Mouse (Mus musculus): ENCODE results near the gene Osbp2. TPM values are rescaled to one million over a fixed set of nuclear protein-coding genes. Genes with fewer than 3 reads are reported as not detected.

Gene Osbp2
- polyA plus RNA-seq, 1 experiment from 2014 or later = 2.0 TPM

DNA sequence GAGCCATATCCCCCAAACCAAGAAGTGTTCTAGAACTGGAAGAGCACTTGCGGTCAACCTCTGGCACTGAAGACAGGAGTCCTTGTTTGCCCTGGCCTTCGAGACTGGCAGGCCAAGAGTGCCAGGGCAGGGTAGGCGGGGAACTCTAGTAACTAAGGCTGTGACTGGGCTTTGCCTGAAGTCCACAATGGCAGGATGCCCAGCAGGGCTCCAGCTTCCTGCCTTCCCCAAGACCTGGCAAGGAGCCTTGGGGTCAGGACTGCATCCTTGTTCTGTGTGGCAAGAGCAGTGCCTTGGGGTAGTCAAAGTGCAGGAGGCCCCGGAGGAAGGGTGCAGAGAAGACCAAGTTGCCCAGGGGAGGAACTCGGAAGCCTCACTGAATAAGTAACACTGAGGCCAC, 39.3 kb upstream of the Osbp2 start:
- Histone ChIP-seq H3K9me3 (ENCODE audit: control insufficient read depth, low read length) (no peaks in the 10 kb centered on the region), H3K27ac (ENCODE audit: low read depth, low read length) (no peak overlapping the region), H3K4me2 (ENCODE audit: low read depth, low read length, severe bottlenecking) (no peak overlapping the region), H3K9ac (ENCODE audit: low read length) (no peak overlapping the region), H3K36me3 (ENCODE audit: control insufficient read depth, insufficient read depth, low read length) (peaks cover 4% of the 10 kb centered on the region; the same call in 1 of the 2 replicates), H3K4me3 (ENCODE audit: low read depth, low read length) (no peak overlapping the region), H3K27me3 (ENCODE audit: control insufficient read depth, insufficient read depth, low read length) (no peaks in the 10 kb centered on the region), H3K4me1 (replicated peaks; ENCODE audit: control insufficient read depth, insufficient read depth, low read length) (no peaks in the 10 kb centered on the region)
- DNase-seq (ENCODE audit: low spot score) (no peak), ATAC-seq (replicated peaks; ENCODE audit: low FRiP score) (no peak)
- WGBS = 84% methylated on average over 5 of the region's 5 CpGs

DNA sequence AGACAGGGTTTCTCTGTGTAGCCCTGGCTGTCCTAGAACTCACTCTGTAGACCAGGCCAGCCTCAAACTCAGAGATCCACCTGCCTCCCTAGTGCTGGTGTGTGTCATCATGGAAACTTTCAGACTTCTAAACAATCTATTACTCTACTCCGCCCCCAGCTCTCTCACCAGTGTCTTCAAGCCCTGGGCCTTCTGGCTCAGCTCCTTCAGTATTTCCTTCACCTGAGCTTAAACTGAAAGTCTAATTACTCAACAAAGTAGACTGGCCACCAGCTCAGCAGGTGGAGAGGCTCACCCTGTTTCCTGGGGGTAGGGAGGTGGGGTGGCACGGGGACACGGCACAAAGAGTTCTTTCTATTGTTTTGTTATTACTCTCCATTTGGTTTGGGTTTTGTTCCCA, 38.8 kb upstream of the Osbp2 start:
- Histone ChIP-seq H3K27me3 (ENCODE audit: control insufficient read depth, insufficient read depth, low read length) (no peaks in the 10 kb centered on the region), H3K4me2 (ENCODE audit: low read depth, low read length, severe bottlenecking) (no peak overlapping the region), H3K9ac (ENCODE audit: low read length) (no peak overlapping the region), H3K4me1 (replicated peaks; ENCODE audit: control insufficient read depth, insufficient read depth, low read length) (no peaks in the 10 kb centered on the region), H3K27ac (ENCODE audit: low read depth, low read length) (no peak overlapping the region), H3K9me3 (ENCODE audit: control insufficient read depth, low read length) (no peaks in the 10 kb centered on the region), H3K36me3 (ENCODE audit: control insufficient read depth, insufficient read depth, low read length) (peaks cover 4% of the 10 kb centered on the region; the same call in 1 of the 2 replicates), H3K4me3 (ENCODE audit: low read depth, low read length) (no peak overlapping the region)
- 94% methylated on average over 3 of the region's 3 CpGs for WGBS
- no peak for DNase-seq (ENCODE audit: low spot score)
- no peak for ATAC-seq (replicated peaks; ENCODE audit: low FRiP score)

DNA sequence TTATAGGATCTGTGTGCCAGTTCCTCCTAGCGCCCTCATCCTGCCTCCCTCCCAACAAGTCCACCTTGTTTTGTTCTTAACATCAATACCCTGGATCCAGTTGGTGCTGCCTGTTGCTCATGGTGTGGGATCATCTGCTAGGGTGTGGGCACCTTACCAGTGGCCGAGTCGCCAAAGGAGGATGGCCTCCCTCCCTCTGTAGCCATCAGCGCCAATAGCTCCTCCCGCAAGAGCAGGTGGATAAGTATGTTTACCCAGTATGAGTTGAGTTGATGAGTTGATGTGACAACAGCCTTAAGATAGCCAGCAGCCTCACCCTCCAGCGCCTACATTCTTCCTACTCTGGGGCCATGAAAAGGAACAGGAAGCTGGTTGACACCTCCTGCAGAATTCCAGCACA, 36.6 kb upstream of the Osbp2 start:
- Histone ChIP-seq H3K27ac (ENCODE audit: low read depth, low read length) (no peak overlapping the region), H3K36me3 (ENCODE audit: control insufficient read depth, insufficient read depth, low read length) (peaks cover 4% of the 10 kb centered on the region; the same call in 1 of the 2 replicates), H3K4me1 (replicated peaks; ENCODE audit: control insufficient read depth, insufficient read depth, low read length) (no peaks in the 10 kb centered on the region), H3K4me3 (ENCODE audit: low read depth, low read length) (no peak overlapping the region), H3K4me2 (ENCODE audit: low read depth, low read length, severe bottlenecking) (no peak overlapping the region), H3K9ac (ENCODE audit: low read length) (no peak overlapping the region), H3K27me3 (ENCODE audit: control insufficient read depth, insufficient read depth, low read length) (no peaks in the 10 kb centered on the region), H3K9me3 (ENCODE audit: control insufficient read depth, low read length) (no peaks in the 10 kb centered on the region)
- no peak for ATAC-seq (replicated peaks; ENCODE audit: low FRiP score)
- WGBS = 87% methylated on average over 6 of the region's 6 CpGs
- DNase-seq (ENCODE audit: low spot score) = no peak

DNA sequence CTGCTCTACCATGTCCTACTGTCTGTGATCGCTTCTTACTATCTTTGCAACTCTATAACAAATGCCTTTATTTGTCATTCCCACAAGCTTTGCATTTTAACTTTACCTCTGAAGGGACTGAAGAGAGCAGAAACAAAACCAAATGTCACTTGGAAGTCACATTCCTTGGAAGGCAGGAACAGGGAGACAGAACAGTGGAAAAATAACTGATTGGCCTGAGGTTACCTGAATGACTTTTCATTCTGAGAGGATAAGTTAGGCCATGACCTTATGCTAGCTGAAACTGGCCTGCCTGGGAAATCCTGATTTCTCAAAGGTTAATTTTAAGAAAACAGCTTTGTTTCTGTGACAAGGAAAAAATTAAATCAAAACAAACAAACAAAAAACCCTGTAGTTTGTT, 32.2 kb upstream of the Osbp2 start:
- H3K4me3 ChIP-seq (ENCODE audit: low read depth, low read length) = no peak overlapping the region
- no peaks in the 10 kb centered on the region for H3K4me1 ChIP-seq (replicated peaks; ENCODE audit: control insufficient read depth, insufficient read depth, low read length)
- peaks cover 4% of the 10 kb centered on the region; the same call in 1 of the 2 replicates for H3K36me3 ChIP-seq (ENCODE audit: control insufficient read depth, insufficient read depth, low read length)
- no peaks in the 10 kb centered on the region for H3K9me3 ChIP-seq (ENCODE audit: control insufficient read depth, low read length)
- H3K27me3 ChIP-seq (ENCODE audit: control insufficient read depth, insufficient read depth, low read length) = no peaks in the 10 kb centered on the region
- no peak overlapping the region for H3K27ac ChIP-seq (ENCODE audit: low read depth, low read length)
- WGBS = 96% methylated on average over 1 of the region's 1 CpGs
- no peak overlapping the region for H3K9ac ChIP-seq (ENCODE audit: low read length)
- DNase-seq (ENCODE audit: low spot score) = no peak
- no peak overlapping the region for H3K4me2 ChIP-seq (ENCODE audit: low read depth, low read length, severe bottlenecking)
- no peak for ATAC-seq (replicated peaks; ENCODE audit: low FRiP score)

DNA sequence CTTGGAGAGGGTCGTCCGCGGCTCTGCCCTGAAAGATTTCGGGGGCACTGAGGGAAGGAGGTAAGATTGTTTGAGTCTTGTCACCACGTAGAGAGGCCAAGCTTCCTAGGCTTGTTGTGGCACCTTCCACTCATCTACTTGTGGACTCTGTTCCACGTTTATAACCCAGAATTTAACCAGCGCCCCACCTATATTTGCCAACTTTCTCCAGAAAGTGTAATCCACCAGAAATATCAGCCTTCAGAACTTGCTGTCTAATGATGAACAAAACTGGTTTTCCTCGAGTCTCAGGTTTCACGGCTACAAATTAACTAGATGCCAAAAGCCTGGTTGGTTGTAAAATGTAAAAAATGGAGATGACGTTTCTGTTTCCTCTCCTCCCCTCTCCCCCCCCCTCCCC, 31.8 kb upstream of the Osbp2 start:
- no peaks in the 10 kb centered on the region for H3K9me3 ChIP-seq (ENCODE audit: control insufficient read depth, low read length)
- peak overlapping the region; percentile 69 for H3K4me2 ChIP-seq (ENCODE audit: low read depth, low read length, severe bottlenecking)
- H3K9ac ChIP-seq (ENCODE audit: low read length) = peak overlapping the region; percentile 70
- DNase-seq (ENCODE audit: low spot score) (no peak), ATAC-seq (replicated peaks; ENCODE audit: low FRiP score) (no peak)
- WGBS = 9% methylated on average over 10 of the region's 10 CpGs
- no peaks in the 10 kb centered on the region for H3K27me3 ChIP-seq (ENCODE audit: control insufficient read depth, insufficient read depth, low read length)
- peaks cover 4% of the 10 kb centered on the region; the same call in 1 of the 2 replicates for H3K36me3 ChIP-seq (ENCODE audit: control insufficient read depth, insufficient read depth, low read length)
- peak overlapping the region; percentile 43 for H3K4me3 ChIP-seq (ENCODE audit: low read depth, low read length)
- H3K4me1 ChIP-seq (replicated peaks; ENCODE audit: control insufficient read depth, insufficient read depth, low read length) = no peaks in the 10 kb centered on the region
- peak overlapping the region; percentile 80 for H3K27ac ChIP-seq (ENCODE audit: low read depth, low read length)

DNA sequence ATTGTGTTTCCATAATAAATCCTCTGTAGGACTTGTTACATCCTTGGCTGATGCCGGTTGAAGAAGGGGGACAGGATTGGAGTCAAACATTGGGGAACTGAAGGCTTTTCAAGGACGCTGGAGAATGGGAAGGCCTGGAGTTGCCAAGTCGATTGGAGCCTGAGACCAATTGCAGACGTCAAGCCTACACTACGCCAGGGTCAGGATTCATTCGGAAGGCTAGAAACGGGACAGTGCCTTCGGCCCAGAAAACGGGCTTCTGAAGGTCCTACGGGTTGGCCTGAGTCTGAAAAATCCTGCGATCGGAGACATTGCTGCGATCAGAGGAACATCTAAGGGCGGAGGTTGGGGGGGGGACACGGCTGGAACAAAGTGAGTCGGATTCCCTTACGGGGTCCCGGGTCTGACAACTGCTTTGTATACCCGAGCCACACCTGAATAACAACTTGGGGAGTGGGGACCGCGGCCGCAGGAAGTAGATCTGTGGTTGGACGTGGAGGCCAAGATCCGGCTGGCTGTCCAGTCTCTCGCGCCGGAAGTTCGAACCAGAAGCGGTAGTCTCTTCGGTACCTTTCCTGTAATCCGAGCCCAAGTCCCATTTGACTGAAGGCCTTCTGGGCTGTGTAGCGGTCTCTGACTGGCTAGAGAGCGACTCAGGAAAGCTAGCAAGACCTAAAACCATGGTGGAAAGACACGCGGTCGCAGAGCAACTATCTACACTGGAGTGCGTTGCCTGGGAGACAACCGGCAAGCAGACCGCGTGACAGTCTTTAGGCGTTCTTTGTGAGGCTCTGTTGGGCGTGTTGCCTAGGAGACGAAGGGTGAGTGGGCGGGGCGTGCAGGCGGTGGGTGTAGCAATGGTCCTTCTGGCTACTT, 30.9 kb upstream of the Osbp2 start, which contains the start of the genes 4921536K21Rik and Dusp18:
Gene 4921536K21Rik (minus strand): TSS at position 693 of the 876 bp plus-strand sequence.
Gene Dusp18 (plus strand): TSS at position 835 of the 876 bp plus-strand sequence.
- Histone ChIP-seq H3K9me3 (ENCODE audit: control insufficient read depth, low read length) (no peaks in the 10 kb centered on the region), H3K4me1 (replicated peaks; ENCODE audit: control insufficient read depth, insufficient read depth, low read length) (no peaks in the 10 kb centered on the region), H3K36me3 (ENCODE audit: control insufficient read depth, insufficient read depth, low read length) (peaks cover 4% of the 10 kb centered on the region; the same call in 1 of the 2 replicates), H3K9ac (ENCODE audit: low read length) (peak within 1 kb of the TSS; percentile 70), H3K27ac (ENCODE audit: low read depth, low read length) (peak within 1 kb of the TSS; percentile 80), H3K4me3 (ENCODE audit: low read depth, low read length) (peak within 1 kb of the TSS; percentile 43), H3K27me3 (ENCODE audit: control insufficient read depth, insufficient read depth, low read length) (no peaks in the 10 kb centered on the region), H3K4me2 (ENCODE audit: low read depth, low read length, severe bottlenecking) (peak within 1 kb of the TSS; percentile 69)
- WGBS = 3% methylated on average over 46 of the region's 46 CpGs
- ATAC-seq (replicated peaks; ENCODE audit: low FRiP score) (peak; percentile 99), DNase-seq (ENCODE audit: low spot score) (peak; percentile 96)

DNA sequence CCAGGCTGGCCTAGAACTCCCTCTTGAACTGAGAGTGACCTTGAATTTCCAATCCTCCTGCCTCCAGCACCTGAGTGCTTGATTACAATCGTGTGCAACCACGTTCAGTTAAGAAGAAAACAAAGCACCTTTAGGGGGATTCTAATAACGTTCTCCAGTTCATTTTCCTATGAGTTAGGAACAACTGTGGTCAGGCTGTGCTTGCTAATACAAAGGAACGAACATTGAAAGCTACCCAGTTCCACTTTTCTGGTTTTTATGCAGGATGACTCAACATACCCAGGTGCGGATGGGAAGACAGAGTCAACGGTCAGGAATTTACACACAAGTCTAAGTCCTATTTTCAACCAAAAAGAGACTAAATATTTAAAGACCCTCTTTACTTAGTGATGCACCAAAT, 30.3 kb upstream of the Osbp2 start:
- no peak for ATAC-seq (replicated peaks; ENCODE audit: low FRiP score)
- H3K9me3 ChIP-seq (ENCODE audit: control insufficient read depth, low read length) = no peaks in the 10 kb centered on the region
- H3K4me2 ChIP-seq (ENCODE audit: low read depth, low read length, severe bottlenecking) = no peak overlapping the region
- H3K36me3 ChIP-seq (ENCODE audit: control insufficient read depth, insufficient read depth, low read length) = peaks cover 4% of the 10 kb centered on the region; the same call in 1 of the 2 replicates
- H3K4me1 ChIP-seq (replicated peaks; ENCODE audit: control insufficient read depth, insufficient read depth, low read length) = no peaks in the 10 kb centered on the region
- DNase-seq (ENCODE audit: low spot score) = no peak
- 77% methylated on average over 6 of the region's 6 CpGs for WGBS
- H3K4me3 ChIP-seq (ENCODE audit: low read depth, low read length) = no peak overlapping the region
- H3K27me3 ChIP-seq (ENCODE audit: control insufficient read depth, insufficient read depth, low read length) = no peaks in the 10 kb centered on the region
- H3K27ac ChIP-seq (ENCODE audit: low read depth, low read length) = no peak overlapping the region
- H3K9ac ChIP-seq (ENCODE audit: low read length) = no peak overlapping the region

DNA sequence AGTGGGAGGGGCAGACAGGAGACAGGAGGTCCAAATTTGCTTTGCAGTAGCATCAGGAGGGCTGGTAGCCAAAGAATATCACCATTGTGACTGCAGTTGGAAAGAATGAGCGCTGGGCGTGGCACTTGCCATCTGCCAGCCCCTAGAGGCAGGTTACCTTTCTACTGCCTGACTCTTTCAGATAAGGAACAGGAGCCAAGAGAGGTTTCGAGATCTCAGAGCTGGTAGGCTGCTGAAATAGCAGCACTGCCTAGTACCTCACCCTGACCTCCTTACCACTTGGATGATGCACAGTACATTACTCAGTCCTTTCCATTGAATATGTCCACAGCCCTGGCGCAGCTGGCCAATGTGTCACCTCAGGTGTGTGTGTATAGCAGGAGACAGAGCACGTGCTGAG, 23.6 kb upstream of the Osbp2 start:
- Histone ChIP-seq H3K36me3 (ENCODE audit: control insufficient read depth, insufficient read depth, low read length) (no peaks in the 10 kb centered on the region), H3K4me2 (ENCODE audit: low read depth, low read length, severe bottlenecking) (no peak overlapping the region), H3K9ac (ENCODE audit: low read length) (no peak overlapping the region), H3K27ac (ENCODE audit: low read depth, low read length) (no peak overlapping the region), H3K4me1 (replicated peaks; ENCODE audit: control insufficient read depth, insufficient read depth, low read length) (no peaks in the 10 kb centered on the region), H3K9me3 (ENCODE audit: control insufficient read depth, low read length) (no peaks in the 10 kb centered on the region), H3K27me3 (ENCODE audit: control insufficient read depth, insufficient read depth, low read length) (no peaks in the 10 kb centered on the region), H3K4me3 (ENCODE audit: low read depth, low read length) (no peak overlapping the region)
- ATAC-seq (replicated peaks; ENCODE audit: low FRiP score) (no peak), DNase-seq (ENCODE audit: low spot score) (no peak)
- 76% methylated on average over 5 of the region's 5 CpGs for WGBS
